Mouse (Mus musculus): ENCODE data around the gene Manbal.

- TF ChIP-seq CTCF (IDR thresholded peaks at IDR 0.05; ENCODE audit: extremely low read depth, insufficient read depth, low read length) (no peak), POLR2A (IDR thresholded peaks at IDR 0.05; ENCODE audit: extremely low read depth, insufficient read depth, low read length) (no peak)
Observed at GRCm38 (mm10) chr2:157422062-157422655, 54.8 kb downstream of the Manbal start.
